Mouse (Mus musculus) forebrain, embryonic 11.5 days (tissue): ENCODE measurements around the gene Aacs. TPM values are rescaled to one million over a fixed set of nuclear protein-coding genes. Genes with fewer than 3 reads are reported as not detected.

Source experiments
- ATAC-seq: fragments of 200-750 bp; cut with Nextera tagmentation; replicated peaks from 2 replicates; pipeline ENCODE4 v1.8.0; 2017; ENCODE audit warnings: moderate TSS enrichment; ENCODE audit not compliant: low FRiP score
- DNase-seq: peaks from one replicate; pipeline ENCODE4 v3.0.0-alpha.2; 2017; ENCODE audit warnings: low spot score
- H3K27ac ChIP-seq: fragments of 300-500 bp; sonication (generic); 2 replicates; pipeline ENCODE4 v1.5.1; 2014; ENCODE audit warnings: low read depth, low read length
- H3K27me3 ChIP-seq: fragments of 300-500 bp; sonication (generic); 2 replicates; pipeline ENCODE4 v1.6.1; 2014; ENCODE audit warnings: mild to moderate bottlenecking, low read length, mixed read lengths; ENCODE audit not compliant: control insufficient read depth, insufficient read depth
- H3K36me3 ChIP-seq: fragments of 300-500 bp; sonication (generic); 2 replicates; pipeline ENCODE4 v1.6.1; 2014; ENCODE audit warnings: mild to moderate bottlenecking, low read length, moderate library complexity, mixed read lengths; ENCODE audit not compliant: control insufficient read depth, insufficient read depth
- H3K4me1 ChIP-seq: fragments of 300-500 bp; sonication (generic); replicated peaks from 2 replicates; pipeline ENCODE4 v1.6.1; 2014; ENCODE audit warnings: low read length, mixed read lengths; ENCODE audit not compliant: control insufficient read depth, insufficient read depth
- H3K4me2 ChIP-seq: fragments of 300-500 bp; sonication (generic); 2 replicates; pipeline ENCODE4 v1.6.1; 2014; ENCODE audit warnings: low read depth, mild to moderate bottlenecking, low read length, moderate library complexity, mixed read lengths; ENCODE audit not compliant: severe bottlenecking
- H3K4me3 ChIP-seq: fragments of 300-500 bp; sonication (generic); 2 replicates; pipeline ENCODE4 v1.5.1; 2014; ENCODE audit warnings: low read depth, low read length
- H3K9ac ChIP-seq: fragments of 300-500 bp; sonication (generic); 2 replicates; pipeline ENCODE4 v1.6.1; 2014; ENCODE audit warnings: low read length
- H3K9me3 ChIP-seq: fragments of 300-500 bp; sonication (generic); 2 replicates; pipeline ENCODE4 v1.6.1; 2016; ENCODE audit warnings: low read length, mixed read lengths; ENCODE audit not compliant: control insufficient read depth
- WGBS: fragments of 180-500 bp; shearing (Covaris S2); extraction: QIAGEN DNeasy Blood & Tissue Kit; methylation state at CpG from one replicate; pipeline ENCODE4 v1.1.7; 2014; 5-methylcytosine and 5-hydroxymethylcytosine counted together
- polyA plus RNA-seq: library from polyadenylated mRNA; unstranded; fragments of >200 nt; fragmentation: Nextera tagmentation; extraction: Ambion mirVana; gene quantifications from 2 replicates; pipeline ENCODE4 v1.2.1, GENCODE M21; 2014

The Aacs gene
- polyA plus RNA-seq, 1 experiment from 2014 or later: 55.4 TPM

GRCm38 (mm10) chr5:125452573-125452972 lies 23.0 kb upstream of the Aacs start:
- Histone ChIP-seq H3K9me3 (no peaks in the 10 kb centered on the region), H3K4me2 (no peak overlapping the region), H3K9ac (no peak overlapping the region), H3K36me3 (peaks cover 4% of the 10 kb centered on the region; the same call in 1 of the 2 replicates), H3K4me1 (no peaks in the 10 kb centered on the region), H3K27ac (no peak overlapping the region), H3K4me3 (no peak overlapping the region), H3K27me3 (no peaks in the 10 kb centered on the region)
- 94% methylated on average over 9 of the region's 9 CpGs for WGBS
- ATAC-seq (no peak), DNase-seq (no peak)

GRCm38 (mm10) chr5:125456100-125456499 lies 19.5 kb upstream of the Aacs start:
- peaks cover 4% of the 10 kb centered on the region; the same call in 1 of the 2 replicates for H3K36me3 ChIP-seq

GRCm38 (mm10) chr5:125457538-125457937 lies 18.1 kb upstream of the Aacs start:
- Histone ChIP-seq H3K9me3 (no peaks in the 10 kb centered on the region), H3K9ac (no peak overlapping the region), H3K4me3 (no peak overlapping the region), H3K27ac (no peak overlapping the region), H3K36me3 (peaks cover 4% of the 10 kb centered on the region; the same call in 1 of the 2 replicates), H3K4me1 (no peaks in the 10 kb centered on the region), H3K27me3 (no peaks in the 10 kb centered on the region), H3K4me2 (no peak overlapping the region)
- DNase-seq (no peak), ATAC-seq (no peak)
- 92% methylated on average over 6 of the region's 6 CpGs for WGBS

More at GRCm38 (mm10) chr5:125456100-125456499, 19.5 kb upstream of the Aacs start:
- H3K27me3 ChIP-seq: no peaks in the 10 kb centered on the region
- H3K9ac ChIP-seq: no peak overlapping the region
- H3K4me3 ChIP-seq: no peak overlapping the region
- no peak overlapping the region for H3K4me2 ChIP-seq
- WGBS: 92% methylated on average over 6 of the region's 6 CpGs
- ATAC-seq (no peak), DNase-seq (no peak)
- H3K9me3 ChIP-seq: no peaks in the 10 kb centered on the region
- no peak overlapping the region for H3K27ac ChIP-seq
- no peaks in the 10 kb centered on the region for H3K4me1 ChIP-seq

- no peak overlapping the region for H3K27ac ChIP-seq
- H3K9ac ChIP-seq: no peak overlapping the region
- no peaks in the 10 kb centered on the region for H3K9me3 ChIP-seq
- no peak for ATAC-seq
- H3K27me3 ChIP-seq: no peaks in the 10 kb centered on the region
- no peak for DNase-seq
- no peaks in the 10 kb centered on the region; the same call in 1 of the 2 replicates for H3K36me3 ChIP-seq
- WGBS: 90% methylated on average over 3 of the region's 3 CpGs
- H3K4me2 ChIP-seq: no peak overlapping the region
- H3K4me1 ChIP-seq: 0 out of 2 replicates have a peak, but pooled peaks cover 2% of the 10 kb centered on the region
- H3K4me3 ChIP-seq: no peak overlapping the region
Measured at GRCm38 (mm10) chr5:125460574-125460973, 15.0 kb upstream of the Aacs start.

GRCm38 (mm10) chr5:125461868-125462445 lies 13.7 kb upstream of the Aacs start:
- Histone ChIP-seq H3K4me2 (no peak overlapping the region), H3K36me3 (no peaks in the 10 kb centered on the region), H3K27ac (no peak overlapping the region), H3K4me1 (0 out of 2 replicates have a peak, but pooled peaks cover 2% of the 10 kb centered on the region), H3K27me3 (no peaks in the 10 kb centered on the region), H3K9me3 (no peaks in the 10 kb centered on the region), H3K4me3 (no peak overlapping the region), H3K9ac (no peak overlapping the region)
- ATAC-seq (no peak), DNase-seq (no peak)
- WGBS: 65% methylated on average over 10 of the region's 10 CpGs

GRCm38 (mm10) chr5:125465192-125465591 lies 10.4 kb upstream of the Aacs start:
- ATAC-seq (peak; percentile 26; the same call in 1 of the 2 replicates), DNase-seq (no peak)
- 0 out of 2 replicates have a peak, but pooled peaks cover 2% of the 10 kb centered on the region for H3K4me1 ChIP-seq
- 46% methylated on average over 7 of the region's 7 CpGs for WGBS
- no peak overlapping the region for H3K9ac ChIP-seq
- H3K9me3 ChIP-seq: no peaks in the 10 kb centered on the region
- H3K27me3 ChIP-seq: no peaks in the 10 kb centered on the region
- no peaks in the 10 kb centered on the region for H3K36me3 ChIP-seq
- H3K4me3 ChIP-seq: no peak overlapping the region
- H3K4me2 ChIP-seq: peak overlapping the region; percentile 16; the same call in 1 of the 2 replicates
- peak overlapping the region; percentile 9; the same call in 1 of the 2 replicates for H3K27ac ChIP-seq

- Histone ChIP-seq H3K36me3 (no peaks in the 10 kb centered on the region), H3K27me3 (no peaks in the 10 kb centered on the region), H3K4me3 (peak overlapping the region; percentile 17; the same call in 1 of the 2 replicates), H3K9me3 (no peaks in the 10 kb centered on the region), H3K4me1 (0 out of 2 replicates have a peak, but pooled peaks cover 2% of the 10 kb centered on the region), H3K9ac (no peak overlapping the region), H3K4me2 (peak overlapping the region; percentile 31; the same call in 1 of the 2 replicates), H3K27ac (no peak overlapping the region)
- WGBS: 1% methylated on average over 25 of the region's 25 CpGs
- peak; percentile 98 for DNase-seq
- peak; percentile 100 for ATAC-seq
Measured at GRCm38 (mm10) chr5:125465701-125466106, 9.9 kb upstream of the Aacs start.

GRCm38 (mm10) chr5:125466483-125466882 lies 9.1 kb upstream of the Aacs start:
- Histone ChIP-seq H3K9ac (no peak overlapping the region), H3K4me1 (0 out of 2 replicates have a peak, but pooled peaks cover 2% of the 10 kb centered on the region), H3K27ac (no peak overlapping the region), H3K4me3 (no peak overlapping the region), H3K9me3 (no peaks in the 10 kb centered on the region), H3K4me2 (no peak overlapping the region), H3K27me3 (no peaks in the 10 kb centered on the region), H3K36me3 (no peaks in the 10 kb centered on the region)
- WGBS: 88% methylated on average over 5 of the region's 5 CpGs
- DNase-seq (no peak), ATAC-seq (no peak)

GRCm38 (mm10) chr5:125467261-125467660 lies 8.4 kb upstream of the Aacs start:
- no peak overlapping the region for H3K27ac ChIP-seq
- no peak for ATAC-seq
- 91% methylated on average over 14 of the region's 14 CpGs for WGBS

More at GRCm38 (mm10) chr5:125467261-125467660, 8.4 kb upstream of the Aacs start:
- Histone ChIP-seq H3K36me3 (no peaks in the 10 kb centered on the region), H3K4me3 (no peak overlapping the region), H3K9ac (no peak overlapping the region), H3K27me3 (no peaks in the 10 kb centered on the region), H3K4me1 (0 out of 2 replicates have a peak, but pooled peaks cover 2% of the 10 kb centered on the region), H3K4me2 (no peak overlapping the region), H3K9me3 (no peaks in the 10 kb centered on the region)
- DNase-seq: no peak
